Mouse (Mus musculus): Measurements from ENCODE around the gene Rxylt1. TPM values are rescaled to one million over a fixed set of nuclear protein-coding genes. Genes with fewer than 3 reads are reported as not detected.

Gene Rxylt1
- polyA plus RNA-seq, 1 experiment from 2014 or later, result 35.2 TPM

DNA sequence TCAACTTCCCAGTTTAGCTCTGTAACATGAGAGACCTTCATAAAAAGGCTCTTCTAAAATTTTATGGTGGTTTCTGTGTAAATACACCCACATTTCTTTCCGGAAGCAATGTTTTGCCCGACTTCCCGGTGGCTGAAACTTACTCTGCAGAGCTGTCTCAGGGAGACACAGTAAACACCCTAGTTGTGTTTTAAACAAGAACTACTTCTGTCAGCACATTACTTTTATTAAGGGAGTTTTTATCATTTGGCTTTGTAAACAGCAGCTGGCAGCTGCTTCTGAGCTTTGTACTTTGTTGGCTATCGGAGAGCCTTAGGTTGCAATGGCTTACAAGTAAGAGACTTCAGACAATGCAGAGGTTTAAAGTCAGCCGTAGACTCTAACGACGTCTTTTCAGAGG lies 67.4 kb downstream of the Rxylt1 start:
- H3K4me2 ChIP-seq, result no peak overlapping the region
- no peaks in the 10 kb centered on the region; the same call in 1 of the 2 replicates for H3K9me3 ChIP-seq (ENCODE audit: control insufficient read depth, low read length)
- DNase-seq (ENCODE audit: low spot score, missing footprints) (peak; percentile 81), ATAC-seq (ENCODE audit: low FRiP score) (no peak)
- 86% methylated on average over 7 of the region's 7 CpGs for WGBS
- no peak overlapping the region for H3K27ac ChIP-seq (ENCODE audit: low read depth, low read length)
- no peaks in the 10 kb centered on the region for H3K36me3 ChIP-seq (ENCODE audit: control insufficient read depth, insufficient read depth, low read length)
- H3K4me1 ChIP-seq (ENCODE audit: control insufficient read depth, insufficient read depth, low read length), result no peaks in the 10 kb centered on the region
- no peaks in the 10 kb centered on the region for H3K27me3 ChIP-seq (ENCODE audit: control insufficient read depth, insufficient read depth, low read length)
- H3K9ac ChIP-seq (ENCODE audit: low read length), result no peak overlapping the region
- no peak overlapping the region for H3K4me3 ChIP-seq (ENCODE audit: low read depth, low read length)

Other genes with a start within 250 kb of the Rxylt1 start
- gene Srgap1, start 50.1 kb downstream of the Rxylt1 start, polyA plus RNA-seq (2014; fragmentation: Nextera tagmentation; extraction: Ambion mirVana), result 11.2 and 11.6 TPM in 2 replicates

Measured in midbrain, embryonic 11.5 days (tissue).